Mouse (Mus musculus): ENCODE data around the gene Cd81. TPM values are rescaled to one million over a fixed set of nuclear protein-coding genes. Genes with fewer than 3 reads are reported as not detected.

Gene Cd81
- polyA plus RNA-seq, 1 experiment from 2014 or later: 576 TPM

GRCm38 (mm10) chr7:143087070-143087579 is 34.6 kb downstream of the Cd81 start:
- Histone ChIP-seq H3K4me2 (peak overlapping the region; percentile 37), H3K4me3 (replicated peaks) (peak overlapping the region; percentile 17), H3K4me1 (peaks cover 18% of the 10 kb centered on the region), H3K9ac (no peak overlapping the region; the same call in 1 of the 2 replicates), H3K9me3 (replicated peaks) (no peaks in the 10 kb centered on the region), H3K27ac (peak overlapping the region; percentile 74), H3K36me3 (no peaks in the 10 kb centered on the region), H3K27me3 (no peaks in the 10 kb centered on the region)
- peak; percentile 83 for ATAC-seq (replicated peaks; ENCODE audit: low FRiP score)
- 26% methylated on average over 4 of the region's 4 CpGs for WGBS

DNA sequence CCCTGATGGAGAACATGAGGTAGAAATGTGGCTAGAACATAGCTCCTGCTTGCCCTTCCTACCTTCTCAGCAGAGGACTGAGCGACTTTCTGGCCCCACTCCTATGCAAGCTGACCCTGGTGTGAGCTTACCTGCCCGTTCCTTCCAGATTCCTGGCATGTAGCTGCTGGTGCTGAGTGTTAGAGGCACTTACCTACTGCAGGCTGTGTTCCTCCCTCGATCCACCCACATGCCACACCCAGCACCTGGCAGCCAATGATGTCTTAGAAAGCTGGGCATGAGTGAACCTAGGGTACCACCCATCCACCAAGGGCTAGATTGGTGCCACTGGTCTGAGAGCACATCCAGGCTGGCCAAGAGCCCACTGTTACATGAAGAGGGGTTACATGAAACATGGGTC is 41.3 kb downstream of the Cd81 start:
- no peak overlapping the region for H3K9ac ChIP-seq
- H3K27ac ChIP-seq: no peak overlapping the region
- WGBS: 76% methylated on average over 3 of the region's 3 CpGs
- H3K36me3 ChIP-seq: no peaks in the 10 kb centered on the region
- no peak overlapping the region for H3K4me2 ChIP-seq
- H3K4me1 ChIP-seq: no peaks in the 10 kb centered on the region
- no peak overlapping the region for H3K4me3 ChIP-seq (replicated peaks)
- ATAC-seq (replicated peaks; ENCODE audit: low FRiP score): no peak
- H3K9me3 ChIP-seq (replicated peaks): no peaks in the 10 kb centered on the region
- no peaks in the 10 kb centered on the region for H3K27me3 ChIP-seq

DNA sequence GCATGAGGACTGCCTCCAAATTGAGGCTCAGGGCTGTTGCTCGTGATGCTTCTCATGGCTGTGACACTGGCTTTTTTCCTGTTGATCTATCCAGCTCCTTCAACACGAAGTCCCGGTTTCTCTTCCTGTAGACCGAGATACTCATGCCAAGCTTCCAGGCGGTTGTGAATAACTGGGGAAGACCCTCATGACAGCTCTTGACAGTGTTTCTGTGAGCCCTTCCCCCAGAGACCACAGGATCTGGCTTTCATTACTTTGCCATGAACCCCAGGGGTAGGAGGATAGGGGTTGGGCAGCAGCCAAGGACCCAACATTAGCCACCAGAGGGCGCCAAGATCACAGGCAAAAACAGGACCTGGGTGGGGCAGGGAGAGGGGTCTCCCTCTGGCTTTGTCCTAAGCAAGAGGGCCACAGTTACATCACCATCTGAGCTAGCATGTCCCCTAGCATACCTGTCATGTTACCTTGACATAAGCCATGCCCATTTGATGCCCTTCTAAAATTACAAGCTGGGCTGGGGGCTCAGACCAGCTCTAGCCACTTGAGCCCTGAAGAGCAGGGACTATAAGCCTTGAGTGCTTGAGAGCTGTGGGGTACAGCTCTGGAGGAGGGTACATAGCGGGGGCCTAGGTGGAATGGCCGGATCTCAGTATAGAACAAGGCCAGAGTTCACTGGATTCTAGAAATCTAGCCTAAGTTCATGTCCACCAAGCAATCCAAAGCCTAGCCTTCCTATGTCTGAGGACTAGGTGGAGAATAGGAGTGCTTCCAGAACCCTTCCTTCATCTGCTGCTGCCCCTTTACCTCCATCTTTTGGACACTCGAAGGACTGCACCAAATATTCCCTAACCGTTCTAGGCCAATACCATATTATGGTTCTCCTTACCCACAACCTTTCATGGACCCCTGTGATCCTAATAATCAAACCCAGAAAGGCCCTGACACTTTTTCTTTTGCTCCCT is 42.3 kb downstream of the Cd81 start, which contains the start of gene Trpm5:
Trpm5 (minus strand) TSS at position 51 of the 962 bp plus-strand sequence.
- WGBS: 41% methylated on average over 10 of the region's 10 CpGs
- Histone ChIP-seq H3K9me3 (replicated peaks) (no peaks in the 10 kb centered on the region), H3K9ac (no peak within 1 kb of the TSS), H3K36me3 (no peaks in the 10 kb centered on the region), H3K4me1 (no peaks in the 10 kb centered on the region), H3K27me3 (no peaks in the 10 kb centered on the region), H3K27ac (no peak within 1 kb of the TSS), H3K4me3 (replicated peaks) (no peak within 1 kb of the TSS), H3K4me2 (no peak within 1 kb of the TSS)
- peak; percentile 41; the same call in 1 of the 2 replicates for ATAC-seq (replicated peaks; ENCODE audit: low FRiP score)

GRCm38 (mm10) chr7:143095554-143095907 is 43.0 kb downstream of the Cd81 start:
- Histone ChIP-seq H3K27ac (no peak overlapping the region), H3K9me3 (replicated peaks) (no peaks in the 10 kb centered on the region), H3K27me3 (peaks cover 4% of the 10 kb centered on the region; the same call in 1 of the 2 replicates), H3K4me1 (no peaks in the 10 kb centered on the region), H3K9ac (no peak overlapping the region), H3K36me3 (no peaks in the 10 kb centered on the region), H3K4me2 (no peak overlapping the region), H3K4me3 (replicated peaks) (no peak overlapping the region)
- ATAC-seq (replicated peaks; ENCODE audit: low FRiP score): no peak
- 64% methylated on average over 1 of the region's 1 CpGs for WGBS

DNA sequence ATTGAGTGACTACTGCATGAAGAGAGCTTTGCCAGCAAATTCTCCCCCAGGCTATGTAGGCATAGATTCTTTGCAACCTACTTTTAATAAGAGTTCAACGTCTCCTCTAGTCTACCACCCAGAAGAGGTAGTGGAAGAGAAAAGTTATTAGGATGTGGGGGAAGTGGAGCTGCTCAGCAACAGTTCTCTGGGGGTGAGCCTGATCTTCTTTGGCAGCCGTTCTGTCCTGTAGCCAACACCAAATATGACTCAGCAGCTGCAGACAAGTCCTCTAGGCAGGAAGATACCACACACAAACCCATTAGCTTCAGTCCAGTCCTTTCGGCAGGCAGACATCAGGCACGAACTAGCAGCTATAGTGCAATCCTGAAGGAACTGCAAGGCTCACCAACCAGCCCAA is 48.2 kb downstream of the Cd81 start:
- WGBS: 69% methylated on average over 4 of the region's 4 CpGs

GRCm38 (mm10) chr7:143105258-143105897 is 52.8 kb downstream of the Cd81 start:
- no peak for ATAC-seq (replicated peaks; ENCODE audit: low FRiP score)
- H3K36me3 ChIP-seq: no peaks in the 10 kb centered on the region

More for the DNA sequence above, 48.2 kb downstream of the Cd81 start:
- Histone ChIP-seq H3K27me3 (peaks cover 23% of the 10 kb centered on the region), H3K27ac (no peak overlapping the region), H3K4me1 (no peaks in the 10 kb centered on the region), H3K4me2 (no peak overlapping the region), H3K4me3 (replicated peaks) (no peak overlapping the region), H3K36me3 (no peaks in the 10 kb centered on the region), H3K9ac (no peak overlapping the region), H3K9me3 (replicated peaks) (no peaks in the 10 kb centered on the region)
- no peak for ATAC-seq (replicated peaks; ENCODE audit: low FRiP score)

DNA sequence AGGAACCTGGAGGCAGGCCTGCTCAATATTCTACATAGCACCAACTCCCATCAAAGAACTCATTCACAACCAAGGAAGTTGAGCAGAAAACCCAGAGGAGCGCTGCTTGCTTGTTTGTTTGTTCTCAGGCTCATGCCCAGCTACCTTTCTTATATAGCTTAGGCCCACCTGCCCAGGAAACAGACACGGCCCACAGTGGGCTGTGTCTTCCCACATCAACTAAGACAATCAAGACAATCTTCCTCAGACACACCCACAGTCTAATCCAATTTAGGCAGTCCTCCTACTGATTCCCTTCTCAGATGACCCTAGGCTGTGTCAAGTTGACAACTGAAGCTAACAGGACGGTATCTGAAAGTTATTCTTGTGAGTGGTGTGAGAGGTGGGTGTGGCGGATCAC is 53.5 kb downstream of the Cd81 start, which contains the start of gene Kcnq1:
Kcnq1 (plus strand) TSS at position 301 of the 400 bp plus-strand sequence.
- Histone ChIP-seq H3K27ac (peak within 1 kb of the TSS; percentile 25; the same call in 1 of the 2 replicates), H3K9ac (peak within 1 kb of the TSS; percentile 37), H3K4me1 (peaks cover 38% of the 10 kb centered on the region), H3K4me2 (peak within 1 kb of the TSS; percentile 85), H3K27me3 (peaks cover 55% of the 10 kb centered on the region), H3K9me3 (replicated peaks) (no peaks in the 10 kb centered on the region), H3K36me3 (no peaks in the 10 kb centered on the region), H3K4me3 (replicated peaks) (peak within 1 kb of the TSS; percentile 50)
- no peak for ATAC-seq (replicated peaks; ENCODE audit: low FRiP score)
- WGBS: 70% methylated on average over 4 of the region's 4 CpGs

More at GRCm38 (mm10) chr7:143105258-143105897, 52.8 kb downstream of the Cd81 start:
- no peak overlapping the region for H3K4me3 ChIP-seq (replicated peaks)
- H3K27ac ChIP-seq: peak overlapping the region; percentile 25; the same call in 1 of the 2 replicates
- 61% methylated on average over 11 of the region's 11 CpGs for WGBS
- peaks cover 36% of the 10 kb centered on the region for H3K4me1 ChIP-seq
- H3K9me3 ChIP-seq (replicated peaks): no peaks in the 10 kb centered on the region
- H3K4me2 ChIP-seq: no peak overlapping the region
- no peak overlapping the region for H3K9ac ChIP-seq
- H3K27me3 ChIP-seq: peaks cover 56% of the 10 kb centered on the region

DNA sequence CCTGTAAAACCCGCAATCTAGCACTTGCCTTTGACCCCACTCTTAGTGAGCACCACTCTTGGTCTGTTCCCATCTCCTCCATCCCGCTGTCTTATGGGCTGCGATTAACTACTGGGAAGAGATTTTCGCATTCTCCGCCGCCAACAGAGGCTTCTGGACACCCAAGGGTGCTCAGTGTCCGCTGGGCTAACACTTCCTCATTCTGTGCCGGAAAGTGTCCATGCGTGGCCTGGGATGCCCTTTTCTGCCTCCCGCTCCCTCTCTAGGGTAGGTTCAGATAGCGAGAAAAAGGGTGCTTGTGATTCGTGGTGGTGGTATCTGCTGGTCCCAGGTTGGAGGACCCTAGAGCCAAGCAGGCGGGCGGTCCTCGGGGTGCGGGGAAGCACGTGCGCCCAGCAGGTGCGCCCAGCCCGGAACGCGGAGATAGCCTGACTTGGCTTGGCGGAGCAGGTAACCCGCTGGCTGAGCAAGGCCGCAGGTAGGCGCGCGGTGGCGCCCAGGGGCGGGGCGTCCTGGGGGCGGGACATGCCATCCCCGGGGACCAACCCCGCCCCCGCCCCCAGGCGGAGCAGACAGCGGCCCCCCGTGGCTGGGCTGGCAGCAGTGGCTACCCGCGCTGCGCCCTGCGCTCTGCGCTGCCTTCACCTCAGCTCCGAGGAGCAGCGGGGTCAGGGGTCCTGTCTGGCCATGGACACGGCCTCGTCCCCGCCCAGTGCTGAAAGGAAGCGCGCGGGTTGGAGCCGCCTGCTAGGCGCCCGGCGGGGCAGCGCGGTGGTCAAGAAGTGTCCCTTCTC is 54.3 kb downstream of the Cd81 start:
- H3K4me3 ChIP-seq (replicated peaks): peak overlapping the region; percentile 50
- H3K4me2 ChIP-seq: peak overlapping the region; percentile 85

DNA sequence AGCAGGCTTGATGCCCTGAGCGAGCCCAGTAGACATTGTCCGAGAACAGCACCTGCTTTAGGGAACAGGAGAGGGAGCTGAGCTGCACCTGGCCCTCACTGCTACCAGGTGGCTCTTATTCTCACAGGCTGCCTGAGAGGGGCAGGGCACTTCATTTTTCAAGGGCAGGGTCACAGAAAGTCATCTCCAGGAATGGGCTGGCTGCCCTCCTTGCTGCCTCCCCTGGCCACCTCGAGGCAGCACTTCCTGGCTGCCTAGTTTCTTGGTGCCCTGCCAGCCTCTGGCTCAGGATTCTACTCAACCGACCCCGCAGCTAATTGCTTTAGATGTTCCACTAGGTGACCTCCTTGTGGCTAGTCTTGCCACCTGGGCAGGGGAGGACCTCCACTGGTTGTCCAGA is 55.7 kb downstream of the Cd81 start:
- Histone ChIP-seq H3K9ac (no peak overlapping the region), H3K4me2 (peak overlapping the region; percentile 85), H3K9me3 (replicated peaks) (no peaks in the 10 kb centered on the region), H3K4me1 (peaks cover 39% of the 10 kb centered on the region), H3K27me3 (peaks cover 53% of the 10 kb centered on the region), H3K36me3 (no peaks in the 10 kb centered on the region), H3K4me3 (replicated peaks) (no peak overlapping the region), H3K27ac (peak overlapping the region; percentile 69; the same call in 1 of the 2 replicates)
- WGBS: 38% methylated on average over 5 of the region's 5 CpGs
- no peak for ATAC-seq (replicated peaks; ENCODE audit: low FRiP score)

More for the DNA sequence above, 54.3 kb downstream of the Cd81 start:
- Histone ChIP-seq H3K27ac (0 out of 2 replicates have a peak overlapping the region, but pooled peaks have one; percentile 20), H3K9me3 (replicated peaks) (no peaks in the 10 kb centered on the region), H3K36me3 (no peaks in the 10 kb centered on the region), H3K9ac (peak overlapping the region; percentile 37), H3K4me1 (peaks cover 39% of the 10 kb centered on the region), H3K27me3 (peaks cover 55% of the 10 kb centered on the region)
- ATAC-seq (replicated peaks; ENCODE audit: low FRiP score): peak; percentile 65
- 7% methylated on average over 54 of the region's 57 CpGs for WGBS

DNA sequence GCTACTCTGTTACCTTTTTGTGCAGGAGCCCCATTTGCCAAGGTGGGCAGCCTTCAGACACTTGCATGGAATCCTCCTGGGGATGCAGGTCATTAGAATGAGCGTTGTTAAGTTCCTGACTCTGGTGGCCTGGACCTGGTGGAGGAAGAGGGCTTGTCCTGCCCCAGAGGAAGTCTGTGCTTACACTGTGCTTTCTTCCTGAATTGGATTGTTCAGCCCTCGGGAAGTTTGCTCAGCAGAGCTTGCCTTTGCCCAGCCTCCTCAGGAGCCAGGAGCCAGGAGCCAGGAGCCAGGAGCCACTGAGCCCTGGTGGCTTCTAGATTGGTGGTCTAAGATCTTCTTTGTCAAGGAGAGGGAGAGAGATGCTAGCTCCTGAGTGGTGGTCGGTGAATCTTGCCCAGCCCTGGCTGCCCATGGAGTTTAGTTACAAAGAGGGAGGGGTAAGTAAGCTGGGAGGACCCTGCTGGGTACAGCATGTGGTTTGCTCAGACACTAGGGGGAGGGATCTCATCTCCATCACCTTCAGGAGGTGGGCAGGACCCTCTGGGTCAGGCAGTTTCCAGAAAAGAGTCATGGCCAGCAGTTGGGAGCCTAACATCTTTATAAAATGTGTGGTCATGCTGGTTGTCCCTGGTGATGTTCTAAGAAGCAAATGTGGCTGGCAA is 56.6 kb downstream of the Cd81 start:
- Histone ChIP-seq H3K4me2 (peak overlapping the region; percentile 85), H3K4me1 (peaks cover 39% of the 10 kb centered on the region), H3K9me3 (replicated peaks) (no peaks in the 10 kb centered on the region), H3K27me3 (peaks cover 49% of the 10 kb centered on the region), H3K9ac (0 out of 2 replicates have a peak overlapping the region, but pooled peaks have one; percentile 17), H3K36me3 (no peaks in the 10 kb centered on the region), H3K27ac (peak overlapping the region; percentile 69), H3K4me3 (replicated peaks) (no peak overlapping the region)
- WGBS: 19% methylated on average over 3 of the region's 3 CpGs
- ATAC-seq (replicated peaks; ENCODE audit: low FRiP score): 0 out of 2 replicates have a peak, but pooled peaks have one; percentile 14

DNA sequence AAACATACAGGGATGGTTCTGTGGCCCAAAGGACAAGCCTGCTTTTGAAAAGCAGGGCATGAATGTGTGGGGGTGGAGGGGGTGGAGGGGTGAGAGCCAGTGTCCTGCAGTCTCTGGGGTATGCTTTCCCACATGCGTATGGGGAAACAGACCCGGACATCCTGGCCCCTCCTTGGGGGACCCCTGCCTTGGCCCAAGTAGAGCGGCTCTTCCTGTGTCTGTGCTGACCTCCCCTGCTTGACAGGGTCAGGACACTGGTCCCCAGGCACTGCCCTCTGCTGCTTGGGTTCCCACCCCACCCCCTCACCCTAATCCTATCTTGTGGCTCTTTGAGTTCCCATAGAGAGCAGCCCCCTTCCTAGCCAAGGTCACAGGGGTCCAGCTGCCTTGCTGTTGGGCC is 57.2 kb downstream of the Cd81 start:
- ATAC-seq (replicated peaks; ENCODE audit: low FRiP score): no peak
- Histone ChIP-seq H3K4me1 (peaks cover 39% of the 10 kb centered on the region), H3K36me3 (no peaks in the 10 kb centered on the region), H3K27ac (0 out of 2 replicates have a peak overlapping the region, but pooled peaks have one; percentile 69), H3K9ac (no peak overlapping the region), H3K4me2 (peak overlapping the region; percentile 85), H3K4me3 (replicated peaks) (no peak overlapping the region), H3K9me3 (replicated peaks) (no peaks in the 10 kb centered on the region), H3K27me3 (peaks cover 47% of the 10 kb centered on the region)
- 63% methylated on average over 3 of the region's 3 CpGs for WGBS
